Mouse (Mus musculus): ENCODE results near the gene Setd2.

Gene Setd2

DNA sequence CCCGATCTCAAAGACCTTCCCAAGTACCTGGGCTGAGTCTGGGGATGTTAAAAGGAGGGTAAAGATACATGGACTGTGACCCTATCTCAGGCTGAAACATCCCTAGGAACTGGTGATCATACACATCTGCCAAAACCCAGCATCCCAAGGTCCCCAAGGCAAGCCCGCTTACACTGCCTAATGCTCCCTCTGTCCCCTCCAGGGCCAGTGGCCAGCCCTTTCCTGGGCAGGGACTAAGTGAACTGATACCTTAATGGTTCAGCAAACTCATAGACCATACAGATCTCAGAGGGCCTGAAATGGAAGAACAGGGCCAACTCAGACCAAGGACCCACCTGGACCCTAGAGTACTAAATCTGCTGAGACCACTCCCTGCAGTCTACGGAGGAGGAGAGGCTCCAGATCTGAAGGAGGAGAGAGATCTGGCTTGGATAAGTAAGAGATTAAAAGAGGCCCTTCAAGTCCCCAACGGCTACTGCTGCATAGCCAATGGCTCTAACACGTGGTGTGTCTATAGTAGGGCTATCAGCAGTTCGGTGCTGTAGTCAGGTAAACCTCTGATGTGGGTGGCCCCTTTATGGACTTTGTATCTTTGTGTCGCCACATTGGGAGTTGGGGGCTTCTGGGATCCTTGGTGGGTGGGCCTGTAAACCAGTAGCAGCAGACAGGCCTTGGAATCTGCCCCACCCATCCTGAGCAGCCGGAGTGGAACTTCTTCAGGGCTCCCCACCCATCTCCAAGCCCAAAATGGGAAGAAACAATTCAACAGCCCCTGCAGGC, 91.2 kb downstream of the Setd2 start:
- DNase-seq (ENCODE audit: low spot score in 2 of 2) = no peak

DNA sequence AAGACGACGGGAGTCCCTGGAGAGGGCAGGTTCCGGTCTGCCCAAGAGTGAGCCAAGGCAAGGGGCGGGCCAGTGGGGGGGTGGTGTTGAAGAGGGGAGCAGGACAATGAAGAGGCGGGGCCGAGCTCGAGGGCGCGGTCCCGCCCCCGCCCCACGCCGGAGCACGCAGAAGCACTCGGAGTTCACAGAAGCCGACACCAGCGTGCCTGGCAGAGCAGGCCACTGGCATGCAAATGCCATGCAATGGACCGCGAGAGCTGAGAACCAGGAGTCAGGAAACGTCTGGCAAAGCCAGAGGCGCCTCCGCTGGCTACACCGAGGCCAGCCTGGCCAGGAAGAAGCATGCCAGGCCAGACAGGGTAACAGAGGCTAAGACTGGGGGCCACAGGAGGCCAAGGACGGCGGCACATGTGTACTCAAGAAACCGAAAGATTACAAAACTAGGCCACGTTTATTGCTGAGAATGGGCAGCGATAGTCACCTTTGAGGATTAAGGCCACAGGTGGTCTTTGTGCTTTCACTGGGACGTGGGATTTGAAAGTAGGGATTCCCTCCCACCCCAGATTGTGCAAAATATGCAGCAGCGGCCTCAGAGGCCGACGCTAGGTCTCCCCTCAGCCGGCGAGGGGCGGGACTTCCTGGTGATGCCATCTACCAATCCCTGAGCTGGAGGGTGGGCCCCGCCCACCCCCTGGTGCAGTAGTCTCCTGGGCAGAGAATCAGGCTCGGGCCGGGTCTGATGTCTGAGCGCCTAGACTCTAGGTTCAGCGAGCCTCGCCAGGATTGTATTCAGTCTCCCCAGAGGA, 92.2 kb downstream of the Setd2 start, which contains the start of gene Nradd:
Gene Nradd, minus strand, starts transcription at position 92 of the 806 bp plus-strand sequence.
- DNase-seq (ENCODE audit: low spot score in 2 of 2) = peak; percentile 82 to 86

DNA sequence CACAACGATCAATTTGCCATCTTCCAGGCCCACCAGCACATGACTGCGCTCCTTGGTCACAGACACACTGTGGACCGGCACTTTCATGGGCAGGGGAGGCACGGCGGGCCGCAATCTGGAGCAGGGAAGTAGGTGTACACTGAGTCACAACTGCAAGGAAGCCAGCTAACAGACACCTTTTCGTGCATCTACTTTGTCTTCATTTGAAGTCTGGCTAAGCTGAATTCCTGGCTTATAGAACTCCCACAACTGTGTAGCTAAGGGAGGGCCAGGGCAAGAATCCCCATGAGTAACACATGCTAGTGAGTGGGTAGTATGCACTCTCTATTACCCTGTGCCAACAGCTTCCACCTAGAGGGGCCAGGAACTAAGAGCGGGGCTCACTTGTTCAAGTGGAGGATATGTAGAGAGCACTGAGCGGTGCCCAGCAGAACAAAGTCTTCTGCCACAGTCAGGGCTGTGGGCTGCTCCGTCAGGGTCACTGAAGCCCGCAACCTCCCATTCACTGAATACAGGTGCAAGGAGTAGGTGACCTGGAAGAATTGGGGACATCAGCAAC, 93.0 kb downstream of the Setd2 start:
- no peak for DNase-seq (ENCODE audit: low spot score in 2 of 2)

DNA sequence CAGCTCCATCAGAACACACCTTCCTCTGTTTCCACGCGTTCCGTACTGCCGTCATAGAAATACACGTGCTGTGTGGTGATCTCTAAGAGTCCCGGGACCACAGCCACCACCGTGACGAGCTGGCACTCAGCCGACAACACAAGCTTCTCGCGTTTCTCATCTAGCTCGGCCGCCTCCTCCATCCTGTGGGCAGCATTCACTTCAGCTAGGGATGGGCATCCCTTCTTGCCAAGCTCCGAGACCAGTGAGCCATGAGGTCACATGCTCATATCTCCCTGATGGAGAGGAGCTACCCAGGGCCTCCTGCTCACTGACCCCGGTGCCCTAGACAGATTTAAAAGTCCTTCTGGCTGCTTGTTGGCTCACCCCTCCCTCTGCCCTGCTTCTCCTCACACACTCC, 97.8 kb downstream of the Setd2 start:
- no peak for DNase-seq (ENCODE audit: low spot score in 2 of 2)

DNA sequence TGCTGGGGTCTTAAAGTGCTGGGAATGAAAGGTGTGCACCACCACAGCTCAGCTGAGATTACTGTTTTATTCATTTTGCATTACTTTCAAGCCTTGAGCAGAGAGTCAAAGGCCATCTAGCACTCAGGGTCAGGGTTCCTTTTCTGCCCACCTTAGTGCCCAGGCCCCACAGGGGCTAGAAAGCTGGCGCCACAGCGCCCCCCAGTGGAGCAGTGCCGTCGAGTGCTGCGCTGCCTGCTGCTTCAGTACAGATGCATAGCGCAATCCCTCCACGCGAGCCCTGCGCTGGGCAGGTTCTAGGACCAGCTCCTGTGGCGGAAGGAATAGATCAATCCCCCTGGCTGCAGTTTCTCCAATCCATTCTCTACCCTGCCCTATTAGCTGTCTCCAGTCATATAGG, 98.8 kb downstream of the Setd2 start:
- no peak for DNase-seq (ENCODE audit: low spot score in 2 of 2)

DNA sequence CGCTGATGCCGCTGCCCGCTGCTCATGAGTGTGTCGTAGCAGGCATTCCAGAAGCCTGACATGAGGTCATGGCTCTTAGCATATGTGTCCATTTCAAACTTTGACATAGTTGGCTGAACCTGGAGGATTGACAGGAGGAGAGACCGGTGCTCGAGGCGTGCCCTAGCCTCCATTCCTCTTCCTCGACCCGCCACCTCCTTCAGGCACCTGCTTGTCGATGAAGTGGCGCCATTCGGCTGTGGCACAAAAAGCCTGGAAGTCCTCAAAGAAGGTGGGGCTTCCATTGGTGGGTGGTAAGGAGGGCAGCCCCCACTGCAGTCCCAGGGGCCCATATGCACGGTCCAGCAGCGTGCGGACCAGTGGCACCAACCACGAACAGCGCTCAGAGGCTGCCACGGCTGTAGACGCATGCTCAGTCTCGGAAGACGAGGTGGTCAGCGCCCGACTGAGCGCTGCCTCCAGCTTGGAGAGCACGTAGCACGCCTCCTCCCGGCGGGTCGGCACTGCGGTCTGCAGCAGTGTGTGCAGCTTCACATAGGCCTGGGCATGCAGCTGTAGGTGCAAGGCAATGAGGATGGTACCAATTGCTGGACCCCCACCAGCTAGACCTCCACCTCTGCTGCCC, 99.4 kb downstream of the Setd2 start:
- no peak for DNase-seq (ENCODE audit: low spot score in 2 of 2)

DNA sequence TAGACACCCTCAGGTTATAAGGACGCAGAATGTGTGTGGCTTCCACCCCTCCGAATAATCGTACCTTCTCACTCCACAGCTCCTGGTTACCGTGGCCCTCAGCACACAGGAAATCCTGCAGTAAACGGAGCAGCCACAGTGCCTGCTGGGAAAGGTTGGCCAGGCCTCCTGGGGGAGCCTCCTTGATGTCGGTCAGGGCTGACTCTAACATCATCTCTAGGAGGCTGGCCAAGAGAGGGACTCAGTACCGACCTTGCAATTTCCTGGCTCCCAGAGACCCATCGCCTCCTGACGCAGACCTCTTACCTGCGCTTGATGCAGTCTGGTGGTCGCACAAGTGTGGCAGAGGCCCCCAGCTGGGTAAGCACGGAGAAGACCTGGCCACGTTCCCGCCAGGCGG, 100.3 kb downstream of the Setd2 start:
- no peak for DNase-seq (ENCODE audit: low spot score in 2 of 2)

DNA sequence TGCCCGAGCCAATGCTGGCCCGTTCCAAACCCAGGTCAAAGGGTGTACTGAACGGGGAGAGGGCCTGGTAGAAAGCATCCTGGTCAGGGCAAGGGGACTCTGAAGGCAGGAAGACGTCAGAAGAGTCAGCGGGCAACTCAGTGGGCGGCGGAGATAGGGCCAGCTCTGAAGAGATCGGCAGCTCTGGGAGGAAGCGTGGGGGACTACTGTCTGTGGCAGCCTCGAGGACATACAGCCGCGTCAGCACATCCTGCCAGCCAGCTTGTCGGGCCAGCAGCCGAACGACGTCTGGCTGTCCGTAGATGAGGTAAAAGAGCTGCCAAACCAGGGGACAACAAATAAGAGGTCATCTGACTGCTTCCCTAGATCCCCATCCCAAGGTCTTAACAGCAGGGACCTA, 101.5 kb downstream of the Setd2 start:
- DNase-seq (ENCODE audit: low spot score in 2 of 2) = no peak

DNA sequence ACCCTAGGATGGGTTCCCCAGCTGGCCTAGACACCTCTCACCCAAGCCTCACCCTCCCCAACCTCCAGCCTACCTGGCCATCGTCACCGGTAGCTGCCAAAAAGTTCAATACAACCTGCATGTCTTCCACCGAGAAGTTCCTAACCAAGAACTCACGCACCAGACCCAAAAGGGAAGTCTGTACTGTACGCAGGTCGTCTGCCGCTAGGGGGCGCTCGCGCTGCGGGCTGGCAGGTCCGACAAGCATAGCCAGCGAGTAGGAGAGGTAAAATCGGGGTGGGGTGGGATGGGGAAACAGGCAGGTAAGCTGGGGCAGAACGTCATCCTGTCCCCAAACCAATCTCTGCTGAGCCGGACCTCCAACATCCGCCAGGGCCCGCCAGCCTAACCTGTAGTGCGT, 102.8 kb downstream of the Setd2 start:
- DNase-seq (ENCODE audit: low spot score in 2 of 2) = peak; percentile 70 to 82

DNA sequence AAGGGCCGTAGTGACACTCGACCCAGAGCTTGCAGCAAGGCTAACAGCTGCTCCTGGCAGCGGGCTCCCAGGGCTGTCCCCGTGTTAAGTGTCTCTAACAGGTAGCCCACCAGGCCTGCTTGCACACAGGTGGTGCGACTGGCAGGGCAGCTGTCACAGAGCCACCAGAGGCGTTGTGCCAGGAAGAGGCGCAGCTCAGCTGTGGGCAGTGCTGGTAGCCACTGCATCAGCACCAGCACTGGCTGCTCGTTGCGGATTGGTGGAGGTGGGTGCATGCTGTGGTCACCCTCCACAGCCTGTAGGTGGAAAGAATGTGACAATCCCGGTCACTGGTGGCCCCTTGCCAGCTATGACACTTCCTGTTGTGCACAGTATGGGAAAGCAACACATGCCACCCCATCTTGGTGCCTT, 106.2 kb downstream of the Setd2 start:
- no peak for DNase-seq (ENCODE audit: low spot score in 2 of 2)

DNA sequence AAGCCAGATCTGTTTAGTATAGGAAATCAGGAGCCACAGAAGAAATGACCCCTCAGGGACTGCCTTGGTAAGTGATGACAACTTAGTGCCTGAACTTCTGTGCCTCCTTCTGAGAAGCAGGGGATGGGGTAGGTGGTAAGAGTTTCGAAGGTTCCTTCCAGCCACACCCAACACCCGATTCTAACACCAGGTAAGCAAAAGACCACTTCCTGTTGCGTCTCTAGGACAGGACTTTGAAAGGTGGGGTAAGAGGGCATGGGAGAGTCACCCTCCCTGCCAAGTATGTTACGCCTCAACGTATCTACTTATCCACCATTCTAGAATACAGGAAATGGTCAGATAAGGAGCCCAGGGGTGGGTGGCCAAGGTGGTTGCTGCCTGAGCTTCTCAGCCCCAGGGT, 108.6 kb downstream of the Setd2 start:
- no peak for DNase-seq (ENCODE audit: low spot score in 2 of 2)

DNA sequence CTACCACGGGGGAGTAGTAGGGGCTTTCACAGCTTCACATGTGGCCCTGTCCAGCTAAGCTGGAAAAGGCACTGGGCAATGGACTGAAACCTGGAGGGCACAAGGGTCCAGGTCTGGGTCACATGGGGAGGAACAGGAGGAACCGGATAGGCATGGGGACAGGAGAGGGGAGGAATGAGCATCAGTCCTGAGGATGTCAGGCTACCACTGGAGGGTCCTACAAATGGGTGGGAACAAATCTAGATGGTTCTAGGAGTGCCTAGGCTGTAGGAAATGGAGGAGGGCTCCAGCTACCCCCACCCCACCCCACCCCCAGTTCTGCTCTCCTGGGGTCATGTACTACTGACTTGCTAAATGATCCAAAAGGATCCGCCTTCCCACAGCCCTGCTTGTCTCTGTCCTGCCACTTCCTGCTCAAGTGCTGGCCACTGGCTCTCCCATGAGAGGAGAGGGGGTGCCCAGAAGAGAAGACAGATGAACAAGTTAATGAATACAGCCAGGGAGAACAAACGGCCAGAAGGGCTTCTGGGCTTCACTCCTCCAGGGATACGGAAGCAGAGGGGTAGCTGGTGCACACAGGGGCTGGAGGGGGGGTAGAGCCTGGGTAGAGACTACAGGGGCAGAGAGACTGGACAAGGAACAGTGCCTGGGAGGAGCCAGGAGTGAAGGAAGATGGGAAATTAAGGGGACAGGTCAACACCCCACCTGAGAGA, 110.6 kb downstream of the Setd2 start:
- DNase-seq (ENCODE audit: low spot score in 2 of 2) = no peak

DNA sequence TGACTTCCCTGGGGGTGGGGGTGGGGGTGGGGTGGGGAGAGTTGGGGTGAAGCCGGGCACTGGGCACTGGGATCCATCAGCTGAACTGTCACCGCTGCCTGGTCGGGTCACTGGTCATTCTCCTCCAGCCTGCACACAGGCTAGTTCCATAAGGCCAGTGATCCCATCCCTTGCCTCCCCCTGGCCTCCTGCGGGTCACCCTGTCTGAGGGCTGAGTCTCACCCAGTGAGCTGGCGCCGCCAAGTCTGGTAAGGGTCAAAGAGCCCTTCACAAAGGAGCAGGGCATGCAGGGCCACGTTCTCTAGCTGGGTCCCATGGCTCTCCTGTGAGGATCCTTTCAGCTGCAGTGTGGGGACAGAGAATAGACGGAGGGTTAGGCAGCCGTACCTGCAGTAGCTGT, 111.4 kb downstream of the Setd2 start:
- DNase-seq (ENCODE audit: low spot score in 2 of 2) = no peak

DNA sequence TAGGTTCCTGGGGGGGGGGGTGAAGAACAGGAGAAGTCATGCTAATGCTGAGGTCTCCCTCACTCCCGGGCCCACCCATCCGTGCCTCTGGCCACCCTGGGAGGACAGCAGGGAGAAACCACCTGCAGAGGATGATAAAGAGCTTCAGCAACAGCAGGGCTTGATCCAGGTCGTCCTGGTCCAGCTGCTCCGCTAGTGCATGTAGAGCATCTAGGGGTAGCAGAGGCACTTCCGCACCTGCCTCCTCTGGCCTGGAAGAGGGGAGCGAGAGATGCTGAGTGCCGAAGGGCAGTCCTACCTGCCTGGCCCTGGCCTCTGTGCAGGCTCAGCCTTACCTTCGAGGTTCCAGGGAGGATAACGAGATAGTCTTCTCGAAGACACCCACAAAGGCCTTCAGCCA, 111.9 kb downstream of the Setd2 start:
- DNase-seq (ENCODE audit: low spot score in 2 of 2) = no peak

DNA sequence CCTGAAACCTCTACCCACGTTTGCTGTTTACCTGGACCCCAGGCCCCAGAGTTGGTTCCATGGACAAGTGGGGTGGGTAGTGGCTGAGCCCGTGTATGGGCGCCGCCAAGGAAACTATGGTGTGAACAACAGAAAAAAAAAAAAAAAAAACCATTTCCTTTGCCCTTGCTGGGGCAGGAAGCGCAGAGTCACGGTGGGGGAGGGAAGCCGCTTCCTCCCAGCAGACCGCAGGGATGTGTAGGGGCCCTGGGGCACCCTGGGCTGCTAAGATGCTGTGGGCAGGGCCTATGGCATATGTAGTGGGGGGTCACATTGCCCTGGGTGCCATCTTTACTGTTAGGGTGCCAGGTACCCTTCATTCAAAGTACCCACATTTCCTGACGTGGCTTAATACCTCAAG, 112.8 kb downstream of the Setd2 start:
- DNase-seq (ENCODE audit: low spot score in 2 of 2) = no peak

DNA sequence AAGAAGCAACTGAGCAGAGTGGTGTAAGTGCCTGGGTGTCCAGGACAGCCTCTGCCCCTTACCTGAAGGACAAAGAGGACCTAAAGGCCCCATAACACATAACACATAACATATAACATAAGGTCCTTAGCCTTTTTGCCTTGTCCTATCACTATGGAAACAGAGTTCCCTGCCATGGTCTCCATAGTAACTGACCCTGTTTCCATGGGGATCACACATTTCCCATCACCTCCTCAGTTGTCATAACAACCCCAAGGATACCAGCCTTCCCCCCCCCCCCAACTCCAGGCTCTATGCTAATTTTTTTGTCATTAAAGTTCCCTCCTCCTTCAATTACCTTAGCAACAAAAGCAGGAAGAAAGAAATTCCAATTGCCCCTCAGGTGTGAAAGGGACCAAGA, 117.4 kb downstream of the Setd2 start:
- DNase-seq (ENCODE audit: low spot score in 2 of 2) = no peak

DNA sequence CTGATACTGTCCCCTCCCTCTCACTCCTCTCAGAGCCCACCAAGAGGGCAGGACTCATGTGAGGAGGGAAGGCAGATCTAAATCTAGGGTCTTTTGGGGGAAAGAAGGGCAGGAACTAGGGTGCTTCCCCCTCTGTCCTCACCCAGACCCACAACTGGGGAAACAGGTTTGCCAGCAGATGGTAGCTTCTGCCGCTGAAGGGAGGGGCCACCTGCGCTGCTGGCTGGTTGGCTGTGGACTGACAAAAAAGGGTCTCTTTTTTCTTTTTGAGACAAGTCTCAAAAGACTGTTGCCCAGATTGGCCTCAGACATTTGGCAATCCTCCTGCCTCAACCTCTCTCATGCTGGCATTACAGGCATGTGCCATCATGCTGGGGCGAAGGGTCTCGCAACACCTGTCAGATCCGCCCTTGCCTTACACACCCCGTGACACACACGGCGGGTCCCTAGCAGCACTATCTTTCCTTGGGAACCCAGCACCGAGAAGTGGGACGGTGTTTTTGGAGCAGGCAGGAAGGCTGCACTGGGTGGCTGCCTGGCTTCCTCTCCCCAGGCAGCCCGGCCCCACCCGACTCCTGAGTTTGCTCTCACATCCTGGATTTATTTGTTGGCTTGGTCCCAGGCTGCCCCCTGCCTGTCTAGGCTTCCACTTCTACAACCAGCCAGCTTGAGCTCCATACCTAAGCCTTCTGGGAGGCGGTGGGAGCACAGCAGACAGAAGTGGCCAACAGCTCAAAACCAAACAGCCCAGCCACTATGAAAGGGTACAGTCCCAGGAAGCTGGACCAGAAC, 119.7 kb downstream of the Setd2 start:
- no peak for DNase-seq (ENCODE audit: low spot score in 2 of 2)

DNA sequence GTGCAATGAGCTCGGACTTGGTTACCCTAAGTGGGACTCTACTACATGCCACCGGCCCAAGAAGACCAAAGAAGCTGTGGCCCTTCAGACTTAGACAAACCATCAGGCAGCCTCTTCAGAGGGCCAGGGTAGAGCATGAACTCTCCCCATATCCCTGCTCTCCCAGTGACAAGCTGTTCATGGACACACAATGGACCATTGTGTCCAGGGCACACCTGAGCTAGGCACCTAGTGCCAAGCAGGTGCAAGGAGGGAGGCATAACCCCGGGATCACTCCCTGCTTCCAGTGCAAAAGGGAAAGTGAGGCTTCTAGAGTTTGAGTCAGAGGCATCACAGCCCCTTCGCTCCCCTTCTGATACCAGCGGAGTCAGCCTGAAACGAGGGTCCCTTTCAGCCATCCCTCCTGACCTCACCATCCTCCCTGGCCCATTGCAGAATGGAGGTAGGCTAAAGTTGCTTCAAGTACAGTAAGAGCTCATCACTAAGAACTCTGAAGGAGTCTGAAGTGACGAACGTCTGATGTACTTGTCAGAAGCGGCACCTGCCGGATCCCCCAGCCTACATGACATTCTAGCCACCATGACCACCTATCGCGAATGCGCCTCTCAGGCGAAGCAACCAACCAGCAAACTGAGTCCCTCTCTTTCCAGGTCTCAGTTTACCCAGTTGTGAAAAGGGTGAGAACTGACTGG, 120.7 kb downstream of the Setd2 start:
- DNase-seq (ENCODE audit: low spot score in 2 of 2) = no peak

DNA sequence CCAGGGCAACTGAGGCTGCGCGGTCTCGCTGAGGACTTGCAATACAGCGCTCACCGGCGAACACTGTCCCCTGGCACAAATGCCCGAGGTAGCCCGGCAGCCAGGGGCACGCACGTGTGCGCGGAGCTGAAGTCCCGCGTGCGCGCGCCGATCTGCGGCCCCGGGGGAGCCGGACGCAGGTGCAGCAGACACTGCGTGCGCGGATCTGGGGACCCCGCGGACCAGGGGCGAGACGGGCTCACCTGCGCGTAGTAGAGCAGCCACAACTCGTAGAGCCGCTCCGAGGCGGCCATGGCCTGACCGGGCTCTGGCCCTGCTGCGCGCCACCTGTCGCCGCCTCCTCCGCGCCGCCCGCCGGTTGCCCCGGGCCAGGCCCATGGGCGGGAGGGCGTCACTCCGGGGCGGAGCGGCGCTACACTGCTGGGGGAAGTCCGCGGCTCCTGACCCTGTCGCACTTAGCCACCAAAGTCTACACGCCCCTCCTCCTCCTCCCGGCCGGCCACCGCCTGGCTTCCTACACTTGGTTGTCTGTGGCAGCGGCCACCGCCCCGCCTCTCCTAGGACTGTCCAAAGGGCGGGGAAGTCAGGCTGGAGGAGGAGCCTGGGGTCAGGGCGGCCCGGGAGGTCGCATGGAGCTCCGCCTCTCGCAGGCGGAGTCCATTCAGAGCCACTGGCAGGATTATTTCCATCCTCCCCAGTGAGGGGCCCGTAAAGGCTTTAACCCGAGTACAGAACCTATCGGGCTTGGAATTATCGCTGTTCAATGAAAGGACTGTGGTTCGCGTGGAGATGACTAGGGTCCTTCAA, 121.5 kb downstream of the Setd2 start, which contains the start of gene Nbeal2:
Gene Nbeal2, minus strand, starts transcription at position 507 of the 807 bp plus-strand sequence.
- peak; percentile 74 to 75 for DNase-seq (ENCODE audit: low spot score in 2 of 2)
